Mouse (Mus musculus) mesoderm, embryonic 11.5 days (tissue): ENCODE results near the gene H2-Q10.
"Not testable (repeated sequence)": the region's sequence is repeated elsewhere in the genome, so short reads cannot be mapped to it uniquely, and the experiment has no call there.

Experiments
- DNase-seq: peaks from one replicate; pipeline ENCODE4 v3.0.0-alpha.2; 2012; ENCODE audit warnings: low read depth, low spot score

Gene H2-Q10

GRCm38 (mm10) chr17:35469842-35470751, at the start of gene H2-Q10:
Gene H2-Q10 (plus strand): TSS chr17:35470089.
- DNase-seq = peak; percentile 29

- DNase-seq = peak; percentile 35
Observed at GRCm38 (mm10) chr17:35420206-35420810, 49.6 kb upstream of the H2-Q10 start.

GRCm38 (mm10) chr17:35421331-35421730, 48.6 kb upstream of the H2-Q10 start:
- DNase-seq = not testable (repeated sequence)

GRCm38 (mm10) chr17:35422360-35422759, 47.5 kb upstream of the H2-Q10 start:
- DNase-seq = not testable (repeated sequence)

- not testable (repeated sequence) for DNase-seq
Observed at GRCm38 (mm10) chr17:35423131-35423810, 46.6 kb upstream of the H2-Q10 start.

GRCm38 (mm10) chr17:35424106-35424505, 45.8 kb upstream of the H2-Q10 start:
- not testable (repeated sequence) for DNase-seq

GRCm38 (mm10) chr17:35424624-35425416, 45.1 kb upstream of the H2-Q10 start, which contains the start of gene H2-Q6:
Gene H2-Q6 (plus strand): TSS chr17:35424850.
- peak; percentile 52 for DNase-seq

GRCm38 (mm10) chr17:35425474-35425873, 44.4 kb upstream of the H2-Q10 start:
- not testable (repeated sequence) for DNase-seq

- not testable (repeated sequence) for DNase-seq
Observed at GRCm38 (mm10) chr17:35428883-35429282, 41.0 kb upstream of the H2-Q10 start.

GRCm38 (mm10) chr17:35430671-35431070, 39.2 kb upstream of the H2-Q10 start:
- DNase-seq = not testable (repeated sequence)

GRCm38 (mm10) chr17:35432167-35432566, 37.7 kb upstream of the H2-Q10 start:
- not testable (repeated sequence) for DNase-seq

- DNase-seq = not testable (repeated sequence)
Observed at GRCm38 (mm10) chr17:35434836-35435235, 35.1 kb upstream of the H2-Q10 start.

- not testable (repeated sequence) for DNase-seq
Observed at GRCm38 (mm10) chr17:35435577-35435976, 34.3 kb upstream of the H2-Q10 start.

- not testable (repeated sequence) for DNase-seq
Observed at GRCm38 (mm10) chr17:35437386-35437936, 32.4 kb upstream of the H2-Q10 start.

- DNase-seq = not testable (repeated sequence)
Observed at GRCm38 (mm10) chr17:35438395-35438794, 31.5 kb upstream of the H2-Q10 start.

GRCm38 (mm10) chr17:35438885-35439284, 31.0 kb upstream of the H2-Q10 start, which contains the start of gene H2-Q7:
Gene H2-Q7 (plus strand): TSS chr17:35439155.
- DNase-seq = peak; percentile 72

GRCm38 (mm10) chr17:35439295-35439747, 30.6 kb upstream of the H2-Q10 start:
- DNase-seq = not testable (repeated sequence)

GRCm38 (mm10) chr17:35439925-35440645, 29.8 kb upstream of the H2-Q10 start:
- not testable (repeated sequence) for DNase-seq

- DNase-seq = not testable (repeated sequence)
Observed at GRCm38 (mm10) chr17:35442376-35442775, 27.5 kb upstream of the H2-Q10 start.

- DNase-seq = not testable (repeated sequence)
Observed at GRCm38 (mm10) chr17:35444510-35444909, 25.4 kb upstream of the H2-Q10 start.
